Mouse (Mus musculus) MEL (cell line): ENCODE results near the gene Macrod2. TPM values are rescaled to one million over a fixed set of nuclear protein-coding genes. Genes with fewer than 3 reads are reported as not detected.

Experiments used
- DNase-seq: peaks from one replicate; pipeline ENCODE4 v3.0.0; 2011; ENCODE audit warnings: low read depth, low spot score
- H3K27ac ChIP-seq: 2 replicates; pipeline ENCODE4 v1.5.1; 2012; ENCODE audit warnings: low read depth, mild to moderate bottlenecking, control low read depth, low read length, moderate library complexity; ENCODE audit not compliant: control insufficient read depth
- H3K27me3 ChIP-seq, 2 experiments: fragments of 150-350 bp in 1 of 2; sonication (generic) in 1 of 2; 2 replicates each; pipeline ENCODE4 v1.6.1; 2012; ENCODE audit warnings: low read length in 2 of 2, mild to moderate bottlenecking in 2 of 2, improper control_type of control experiment in 1 of 2, moderate library complexity in 1 of 2; ENCODE audit not compliant: insufficient read depth in 2 of 2, control insufficient read depth in 1 of 2
- H3K36me3 ChIP-seq, 2 experiments: 2 replicates each; pipeline ENCODE4 v1.6.1; 2012 to 2014; ENCODE audit warnings: low read length in 2 of 2, improper control_type of control experiment in 1 of 2, inconsistent platforms in 1 of 2, mild to moderate bottlenecking in 1 of 2; ENCODE audit not compliant: insufficient read depth in 2 of 2, control insufficient read depth in 1 of 2
- H3K4me1 ChIP-seq, 2 experiments: fragments of 150-350 bp in 1 of 2; sonication (generic) in 1 of 2; 2 replicates each; pipeline ENCODE4 v1.6.1; 2012; ENCODE audit warnings: low read length in 2 of 2, improper control_type of control experiment in 1 of 2, mild to moderate bottlenecking in 1 of 2; ENCODE audit not compliant: insufficient read depth in 2 of 2, control insufficient read depth in 1 of 2
- H3K4me3 ChIP-seq, 2 experiments: fragments of 150-350 bp in 1 of 2; sonication (generic) in 1 of 2; 2 replicates each; pipeline ENCODE4 v1.5.1; 2012; ENCODE audit warnings: low read depth in 2 of 2, low read length in 2 of 2, mild to moderate bottlenecking in 2 of 2, moderate library complexity in 2 of 2, control low read depth in 1 of 2, improper control_type of control experiment in 1 of 2; ENCODE audit not compliant: control insufficient read depth in 1 of 2, insufficient read depth in 1 of 2
- H3K79me2 ChIP-seq: 2 replicates; pipeline ENCODE4 v1.6.1; 2012; ENCODE audit warnings: mild to moderate bottlenecking, low read length, moderate library complexity; ENCODE audit not compliant: control insufficient read depth, poor library complexity, insufficient read depth
- H3K9ac ChIP-seq: 2 replicates; pipeline ENCODE4 v1.6.1; 2012; ENCODE audit warnings: low read depth, mild to moderate bottlenecking, control low read depth, low read length, moderate library complexity; ENCODE audit not compliant: control insufficient read depth, poor library complexity, severe bottlenecking
- H3K9me3 ChIP-seq: fragments of 150-350 bp; sonication (generic); replicated peaks from 2 replicates; pipeline ENCODE4 v1.6.1; 2012; ENCODE audit warnings: mild to moderate bottlenecking, low read length, improper control_type of control experiment, moderate library complexity; ENCODE audit not compliant: insufficient read depth
- CHD1 ChIP-seq: IDR thresholded peaks from 2 replicates; pipeline ENCODE4 v1.6.1; 2012; ENCODE audit warnings: low read depth, mild to moderate bottlenecking, inconsistent platforms, low read length, improper control_type of control experiment
- CHD2 ChIP-seq: IDR thresholded peaks from 2 replicates; pipeline ENCODE4 v1.6.1; 2011; ENCODE audit warnings: low read length, improper control_type of control experiment
- CTCF ChIP-seq, 3 experiments: IDR thresholded peaks in 2 of 3; conservative IDR thresholded peaks in 1 of 3; 2 replicates each; pipeline ENCODE4 v1.5.1; 2011 to 2012; ENCODE audit warnings: low read length in 3 of 3, low read depth in 2 of 3, mild to moderate bottlenecking in 2 of 3, improper control_type of control experiment in 1 of 3, inconsistent platforms in 1 of 3, mixed read lengths in 1 of 3, moderate library complexity in 1 of 3; ENCODE audit not compliant: control insufficient read depth in 1 of 3, insufficient read depth in 1 of 3, poor library complexity in 1 of 3, severe bottlenecking in 1 of 3
- ELF1 ChIP-seq: IDR thresholded peaks from 2 replicates; pipeline ENCODE4 v1.6.1; 2014; ENCODE audit warnings: low read depth, mild to moderate bottlenecking, inconsistent platforms, low read length, improper control_type of control experiment, moderate library complexity
- ETS1 ChIP-seq: IDR thresholded peaks from 2 replicates; pipeline ENCODE4 v1.6.1; 2012; ENCODE audit warnings: low read depth, mild to moderate bottlenecking, inconsistent platforms, low read length, improper control_type of control experiment, moderate library complexity
- GABPA ChIP-seq: IDR thresholded peaks from 2 replicates; pipeline ENCODE4 v1.6.1; 2012; ENCODE audit warnings: low read depth, mild to moderate bottlenecking, inconsistent platforms, low read length, improper control_type of control experiment, moderate library complexity
- HCFC1 ChIP-seq: IDR thresholded peaks from 2 replicates; pipeline ENCODE4 v1.6.1; 2012; ENCODE audit warnings: low read depth, mild to moderate bottlenecking, inconsistent platforms, low read length, improper control_type of control experiment, moderate library complexity
- JUND ChIP-seq: IDR thresholded peaks from 2 replicates; pipeline ENCODE4 v1.6.1; 2011; ENCODE audit warnings: low read depth, mild to moderate bottlenecking, improper control_type of control experiment, low read length
- KAT2A ChIP-seq: conservative IDR thresholded peaks from 2 replicates; pipeline ENCODE4 v1.6.1; 2012; ENCODE audit warnings: low read depth, low read length, improper control_type of control experiment, inconsistent platforms
- MAFK ChIP-seq: IDR thresholded peaks from 2 replicates; pipeline ENCODE4 v1.6.1; 2011; ENCODE audit warnings: low read depth, mild to moderate bottlenecking, low read length, improper control_type of control experiment, borderline replicate concordance
- MXI1 ChIP-seq: IDR thresholded peaks from 2 replicates; pipeline ENCODE4 v1.6.1; 2011; ENCODE audit warnings: mild to moderate bottlenecking, low read depth, low read length, improper control_type of control experiment
- MYB ChIP-seq: IDR thresholded peaks from 2 replicates; pipeline ENCODE4 v1.6.1; 2011; ENCODE audit warnings: mild to moderate bottlenecking, low read depth, low read length, improper control_type of control experiment
- NELFE ChIP-seq: IDR thresholded peaks from 2 replicates; pipeline ENCODE4 v1.6.1; 2011; ENCODE audit warnings: low read depth, low read length, improper control_type of control experiment
- POLR2A ChIP-seq, 2 experiments: IDR thresholded peaks; 2 replicates each; pipeline ENCODE4 v1.6.1; 2011 to 2012; ENCODE audit warnings: low read length in 2 of 2, mild to moderate bottlenecking in 2 of 2, control low read depth in 1 of 2, improper control_type of control experiment in 1 of 2, low read depth in 1 of 2, moderate library complexity in 1 of 2; ENCODE audit not compliant: control insufficient read depth in 1 of 2, insufficient read depth in 1 of 2, poor library complexity in 1 of 2
- POLR2AphosphoS5 ChIP-seq: IDR thresholded peaks from 2 replicates; pipeline ENCODE4 v1.6.1; 2012; ENCODE audit warnings: low read depth, borderline replicate concordance, mild to moderate bottlenecking, inconsistent platforms, low read length, moderate library complexity, mixed read lengths
- SIN3A ChIP-seq: IDR thresholded peaks from 2 replicates; pipeline ENCODE4 v1.6.1; 2012; ENCODE audit warnings: low read length, improper control_type of control experiment, inconsistent platforms
- SMC3 ChIP-seq: IDR thresholded peaks from 2 replicates; pipeline ENCODE4 v1.6.1; 2011; ENCODE audit warnings: low read depth, low read length, improper control_type of control experiment
- UBTF ChIP-seq: IDR thresholded peaks from 2 replicates; pipeline ENCODE4 v1.6.1; 2012; ENCODE audit warnings: low read depth, mild to moderate bottlenecking, inconsistent platforms, low read length, improper control_type of control experiment, moderate library complexity, borderline replicate concordance; ENCODE audit not compliant: insufficient read depth
- USF1 ChIP-seq: IDR thresholded peaks from 2 replicates; pipeline ENCODE4 v1.6.1; 2014; ENCODE audit warnings: low read depth, mild to moderate bottlenecking, inconsistent platforms, low read length, improper control_type of control experiment, moderate library complexity
- USF2 ChIP-seq, 2 experiments: IDR thresholded peaks; 2 replicates each; pipeline ENCODE4 v1.6.1; 2011 to 2012; ENCODE audit warnings: improper control_type of control experiment in 2 of 2, low read length in 2 of 2, borderline replicate concordance in 1 of 2, inconsistent platforms in 1 of 2, low read depth in 1 of 2, mild to moderate bottlenecking in 1 of 2; ENCODE audit not compliant: insufficient read depth in 1 of 2
- ZC3H11A ChIP-seq: IDR thresholded peaks from 2 replicates; pipeline ENCODE4 v1.6.1; 2012; ENCODE audit warnings: low read depth, mild to moderate bottlenecking, inconsistent platforms, low read length, improper control_type of control experiment
- ZKSCAN1 ChIP-seq: IDR thresholded peaks from 2 replicates; pipeline ENCODE4 v1.6.1; 2012; ENCODE audit warnings: low read depth, mild to moderate bottlenecking, inconsistent platforms, low read length, improper control_type of control experiment, moderate library complexity
- ZMIZ1 ChIP-seq: IDR thresholded peaks from 2 replicates; pipeline ENCODE4 v1.6.1; 2012; ENCODE audit warnings: low read depth, mild to moderate bottlenecking, inconsistent platforms, low read length, improper control_type of control experiment, moderate library complexity
- ZNF384 ChIP-seq: IDR thresholded peaks from 2 replicates; pipeline ENCODE4 v1.6.1; 2012; ENCODE audit warnings: low read depth, mild to moderate bottlenecking, inconsistent platforms, low read length, improper control_type of control experiment
- polyA plus RNA-seq, 2 experiments: library from polyadenylated mRNA; stranded (reverse) in 1 of 2; unstranded in 1 of 2; fragments of >175 nt in 1 of 2; fragments of >200 nt in 1 of 2; gene quantifications; 2 replicates each; pipeline versions ENCODE4 v1.2.1 to v1.2.4; 2012; ENCODE audit warnings: low replicate concordance in 2 of 2, low read depth in 1 of 2; ENCODE audit not compliant: insufficient read length in 2 of 2, insufficient read depth in 1 of 2, missing spikeins in 1 of 2
- total RNA-seq: library from RNA; depleted of rRNA; stranded (reverse); fragments of 300-350 nt; gene quantifications from 2 replicates; pipeline ENCODE4 v1.2.3, GENCODE M21; 2012

The Macrod2 gene
- total and polyA plus RNA-seq, 3 experiments: not detected

GRCm38 (mm10) chr2:141618257-141618656 lies 1223.1 kb downstream of the Macrod2 start:
- H3K79me2 ChIP-seq: no peaks in the 10 kb centered on the region
- TF ChIP-seq POLR2AphosphoS5 (no peak), SMC3 (no peak)
- no peaks in the 10 kb centered on the region for H3K27me3 ChIP-seq
- no peaks in the 10 kb centered on the region for H3K4me1 ChIP-seq
- no peak overlapping the region for H3K4me3 ChIP-seq
- no peaks in the 10 kb centered on the region for H3K36me3 ChIP-seq
- DNase-seq: no peak
- H3K9me3 ChIP-seq: no peaks in the 10 kb centered on the region
- no peak overlapping the region for H3K27ac ChIP-seq
- H3K9ac ChIP-seq: no peak overlapping the region

GRCm38 (mm10) chr2:141664051-141664450 lies 1268.9 kb downstream of the Macrod2 start:
- DNase-seq: no peak
- no peak for TF ChIP-seq CTCF (IDR thresholded peaks at IDR 0.05 in 2 of 3, conservative IDR thresholded peaks at IDR 0.05 in 1 of 3; ENCODE audit: control insufficient read depth in 1 of 3, insufficient read depth in 1 of 3, low read depth in 2 of 3, low read length in 3 of 3, poor library complexity in 1 of 3, severe bottlenecking in 1 of 3)
- no peak for TF ChIP-seq MYB
- no peak for TF ChIP-seq MXI1
- TF ChIP-seq ZKSCAN1: no peak
- TF ChIP-seq CHD2: no peak
- TF ChIP-seq JUND: no peak
- no peak for TF ChIP-seq USF2 (IDR thresholded peaks at IDR 0.05; ENCODE audit: borderline replicate concordance in 1 of 2, insufficient read depth in 1 of 2, low read depth in 1 of 2, low read length in 2 of 2)
- TF ChIP-seq USF1: no peak

GRCm38 (mm10) chr2:141672814-141673213 lies 1277.7 kb downstream of the Macrod2 start:
- H3K4me1 ChIP-seq: no peaks in the 10 kb centered on the region
- H3K9ac ChIP-seq: no peak overlapping the region
- no peaks in the 10 kb centered on the region for H3K36me3 ChIP-seq
- TF ChIP-seq HCFC1 (no peak), ZNF384 (no peak), ZMIZ1 (no peak), CHD1 (no peak), NELFE (no peak), USF1 (no peak), GABPA (no peak), ELF1 (no peak), UBTF (no peak), SMC3 (no peak), KAT2A (no peak), ZC3H11A (no peak), SIN3A (no peak), MAFK (no peak), POLR2A (IDR thresholded peaks at IDR 0.05; ENCODE audit: control insufficient read depth in 1 of 2, insufficient read depth in 1 of 2, low read depth in 1 of 2, low read length in 2 of 2, poor library complexity in 1 of 2) (no peak), ETS1 (no peak)
- no peaks in the 10 kb centered on the region for H3K27me3 ChIP-seq
- no peaks in the 10 kb centered on the region for H3K79me2 ChIP-seq
- no peak overlapping the region for H3K27ac ChIP-seq
- no peak for DNase-seq
- no peak overlapping the region for H3K4me3 ChIP-seq
- H3K9me3 ChIP-seq: no peaks in the 10 kb centered on the region

More at GRCm38 (mm10) chr2:141664051-141664450, 1268.9 kb downstream of the Macrod2 start:
- Histone ChIP-seq H3K27ac (no peak overlapping the region), H3K4me1 (no peaks in the 10 kb centered on the region), H3K9me3 (no peaks in the 10 kb centered on the region), H3K9ac (no peak overlapping the region), H3K4me3 (no peak overlapping the region), H3K27me3 (no peaks in the 10 kb centered on the region), H3K36me3 (no peaks in the 10 kb centered on the region), H3K79me2 (no peaks in the 10 kb centered on the region)
